Mouse (Mus musculus): ENCODE results near the gene Dglucy.

DNA sequence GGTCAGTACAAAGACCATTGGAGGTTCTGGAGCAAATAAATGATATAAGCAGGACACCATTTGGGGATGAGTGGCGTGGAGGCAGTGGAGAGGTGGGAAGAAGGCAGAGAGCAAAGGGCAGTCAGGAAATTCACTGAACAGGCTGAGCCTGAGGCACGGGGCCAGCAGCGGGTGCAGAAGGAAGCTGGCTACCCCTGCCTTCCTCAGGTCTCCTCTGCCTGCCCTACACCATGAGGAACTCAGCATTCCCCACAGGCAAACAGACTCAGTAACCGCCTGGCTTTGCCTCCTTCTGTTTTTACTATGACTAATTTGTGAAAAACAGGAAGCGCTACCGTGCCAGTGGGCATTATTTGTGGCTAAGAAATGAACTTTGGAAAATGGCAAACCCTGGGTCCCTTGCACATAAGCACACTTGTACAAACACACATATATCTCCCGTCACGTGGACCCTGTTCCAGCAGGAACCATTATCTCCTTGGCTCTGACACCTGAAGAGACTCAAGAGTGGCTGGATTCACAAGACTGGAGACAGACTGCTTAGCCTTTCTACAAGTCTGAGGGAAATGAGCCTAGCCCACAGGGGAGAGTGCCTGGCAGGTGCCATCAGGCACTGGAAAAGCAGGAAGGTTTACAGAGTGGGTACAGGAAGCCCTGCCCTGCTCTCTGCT, 2.8 kb upstream of the Dglucy start:
- TF ChIP-seq CTCF (IDR thresholded peaks at IDR 0.05; ENCODE audit: low read depth) = no peak
- no peak for TF ChIP-seq EP300 (IDR thresholded peaks at IDR 0.05; ENCODE audit: low read depth)
